Mouse (Mus musculus): ENCODE measurements around the gene Vav2.

DNA sequence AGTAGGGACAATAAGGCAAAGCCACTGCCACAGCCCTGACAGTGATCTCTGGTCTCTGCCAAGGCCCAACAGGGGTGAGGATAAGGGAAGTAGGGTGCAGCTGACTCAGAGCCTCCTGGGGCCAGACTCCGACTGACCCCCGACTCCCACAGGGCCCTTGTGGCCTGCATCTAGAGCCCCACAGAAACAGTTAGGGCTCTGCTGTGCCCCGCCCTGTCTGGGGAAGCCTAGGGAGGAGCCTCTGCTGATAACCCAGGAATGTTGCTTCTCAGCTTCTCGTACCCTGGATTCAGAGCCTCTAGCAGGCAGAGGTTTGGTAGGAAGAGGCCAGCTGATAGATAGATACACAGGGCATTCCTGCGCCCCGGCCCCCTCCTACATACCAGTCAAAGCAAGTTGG lies 99.8 kb downstream of the Vav2 start:
- TF ChIP-seq POLR2A (IDR thresholded peaks at IDR 0.05; ENCODE audit: borderline replicate concordance, extremely low read depth, low read depth, low read length) = no peak
- TF ChIP-seq CTCF (IDR thresholded peaks at IDR 0.05; ENCODE audit: insufficient read depth, low read length) = no peak
